Mouse (Mus musculus) forebrain, embryonic 14.5 days (tissue): Measurements from ENCODE around the gene Gm2042. TPM values are rescaled to one million over a fixed set of nuclear protein-coding genes. Genes with fewer than 3 reads are reported as not detected.
"Not testable (repeated sequence)": the region's sequence is repeated elsewhere in the genome, so short reads cannot be mapped to it uniquely, and the experiment has no call there.

Source experiments
- ATAC-seq: fragments of 200-750 bp; cut with Nextera tagmentation; 2 replicates; pipeline ENCODE4 v1.8.0; 2017; ENCODE audit warnings: mild to moderate bottlenecking, moderate library complexity
- DNase-seq: peaks from one replicate; pipeline ENCODE4 v3.0.0-alpha.2; 2015; ENCODE audit warnings: low spot score
- H3K27ac ChIP-seq: fragments of 300-500 bp; sonication (generic); 2 replicates; pipeline ENCODE4 v1.5.1; 2014; ENCODE audit warnings: low read depth, mild to moderate bottlenecking, control low read depth, low read length, moderate library complexity
- H3K27me3 ChIP-seq: fragments of 300-500 bp; sonication (generic); replicated peaks from 2 replicates; pipeline ENCODE4 v1.6.1; 2014; ENCODE audit warnings: low read length, control low read depth, mixed read lengths; ENCODE audit not compliant: control insufficient read depth, insufficient read depth
- H3K36me3 ChIP-seq: fragments of 300-500 bp; sonication (generic); 2 replicates; pipeline ENCODE4 v1.6.1; 2014; ENCODE audit warnings: low read length, control low read depth; ENCODE audit not compliant: control insufficient read depth, insufficient read depth
- H3K4me1 ChIP-seq: fragments of 300-500 bp; sonication (generic); 2 replicates; pipeline ENCODE4 v1.6.1; 2014; ENCODE audit warnings: antibody characterized with exemption, low read length, control low read depth; ENCODE audit not compliant: control insufficient read depth, insufficient read depth
- H3K4me2 ChIP-seq: fragments of 300-500 bp; sonication (generic); 2 replicates; pipeline ENCODE4 v1.6.1; 2014; ENCODE audit warnings: mild to moderate bottlenecking, control low read depth, low read length
- H3K4me3 ChIP-seq: fragments of 300-500 bp; sonication (generic); 2 replicates; pipeline ENCODE4 v1.5.1; 2014; ENCODE audit warnings: low read depth, low read length, control low read depth
- H3K9ac ChIP-seq: fragments of 300-500 bp; sonication (generic); 2 replicates; pipeline ENCODE4 v1.6.1; 2014; ENCODE audit warnings: mild to moderate bottlenecking, low read length, control low read depth, moderate library complexity
- H3K9me3 ChIP-seq: fragments of 300-500 bp; sonication (generic); replicated peaks from 2 replicates; pipeline ENCODE4 v1.6.1; 2016; ENCODE audit warnings: low read length, control low read depth, mixed read lengths; ENCODE audit not compliant: control insufficient read depth
- WGBS: fragments of 180-500 bp; shearing (Covaris S2); extraction: QIAGEN DNeasy Blood & Tissue Kit; methylation state at CpG from one replicate; pipeline ENCODE4 v1.1.7; 2014; 5-methylcytosine and 5-hydroxymethylcytosine counted together
- polyA plus RNA-seq: library from polyadenylated mRNA; unstranded; fragments of >200 nt; fragmentation: Nextera tagmentation; extraction: Ambion mirVana; gene quantifications from 2 replicates; pipeline ENCODE4 v1.2.1, GENCODE M21; 2014

Gene Gm2042
- not detected in 2 replicates for polyA plus RNA-seq

DNA sequence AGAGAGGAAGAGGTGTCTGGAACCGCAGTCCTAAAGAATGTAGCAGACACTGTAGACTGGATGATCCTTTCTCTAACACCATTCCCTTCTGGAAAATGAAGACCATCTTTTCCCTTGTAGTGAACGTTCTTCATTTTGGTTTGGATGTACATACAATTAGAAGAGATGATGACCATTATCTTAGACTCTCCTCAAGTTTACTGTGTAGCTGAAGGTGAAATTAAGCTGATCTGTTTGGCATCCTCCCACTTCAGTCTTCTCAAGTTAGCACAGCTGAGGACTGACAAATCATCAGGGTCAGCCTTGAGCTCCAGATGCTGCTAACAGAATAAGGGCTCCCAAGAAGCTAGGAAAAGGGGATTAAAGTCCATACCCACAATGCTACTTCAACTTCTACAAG lies at the start of gene Gm2042:
Gene Gm2042, plus strand, starts transcription at position 301 of the 400 bp plus-strand sequence.
- not testable (repeated sequence) for DNase-seq, H3K4me2 ChIP-seq, H3K4me1 ChIP-seq, H3K27me3 ChIP-seq, H3K27ac ChIP-seq, H3K9ac ChIP-seq, H3K9me3 ChIP-seq, H3K4me3 ChIP-seq, ATAC-seq, H3K36me3 ChIP-seq
- 77% methylated on average over 2 of the region's 2 CpGs for WGBS

DNA sequence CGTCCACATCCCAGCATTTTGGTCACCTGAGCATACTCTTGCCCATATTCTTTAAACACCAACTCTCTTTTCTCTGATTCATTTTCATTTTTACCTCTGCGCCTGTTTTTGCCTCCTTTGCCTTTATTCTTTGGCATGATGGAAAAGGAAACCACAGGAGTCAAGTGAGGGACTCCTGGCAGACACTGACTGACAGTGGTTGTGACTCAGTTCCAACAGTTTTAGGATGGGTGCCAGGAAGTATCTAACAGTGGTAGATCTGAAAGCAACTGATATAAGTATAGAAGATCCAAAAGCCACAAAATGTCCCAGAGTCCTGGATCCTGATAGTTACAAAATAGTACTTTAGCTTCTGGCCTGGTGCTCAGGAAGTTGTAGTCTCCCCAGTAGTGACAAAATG lies 34.2 kb upstream of the Gm2042 start, which contains the start of gene Gm2035:
Gene Gm2035, minus strand, starts transcription at position 137 of the 400 bp plus-strand sequence.
- WGBS = 88% methylated on average over 2 of the region's 2 CpGs
- DNase-seq, H3K4me2 ChIP-seq, H3K36me3 ChIP-seq, ATAC-seq, H3K4me3 ChIP-seq, H3K4me1 ChIP-seq, H3K27ac ChIP-seq, H3K9me3 ChIP-seq, H3K9ac ChIP-seq, H3K27me3 ChIP-seq: not testable (repeated sequence)

DNA sequence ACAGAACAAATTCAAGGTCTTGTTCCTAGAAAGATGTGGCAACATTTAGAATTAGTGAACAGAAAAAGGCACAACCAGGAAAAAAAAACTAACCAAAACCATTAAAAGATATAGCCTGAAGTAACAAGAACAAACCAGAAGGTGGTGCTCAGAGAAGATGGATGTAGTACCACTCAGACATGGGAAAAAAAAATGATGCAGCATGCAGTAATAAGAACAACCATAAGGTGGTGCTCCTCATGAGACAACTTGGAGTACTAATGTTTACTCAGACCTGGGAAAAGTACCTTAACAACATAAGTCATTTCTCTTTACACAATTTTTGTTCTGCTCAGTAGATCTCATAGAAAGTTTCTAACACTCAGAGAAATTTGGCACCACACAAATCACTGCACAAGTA lies 30.1 kb downstream of the Gm2042 start:
- not testable (repeated sequence) for H3K9me3 ChIP-seq, H3K9ac ChIP-seq, H3K27me3 ChIP-seq, H3K36me3 ChIP-seq, H3K4me1 ChIP-seq, H3K27ac ChIP-seq, ATAC-seq, H3K4me2 ChIP-seq, H3K4me3 ChIP-seq
- DNase-seq = peak; percentile 0

DNA sequence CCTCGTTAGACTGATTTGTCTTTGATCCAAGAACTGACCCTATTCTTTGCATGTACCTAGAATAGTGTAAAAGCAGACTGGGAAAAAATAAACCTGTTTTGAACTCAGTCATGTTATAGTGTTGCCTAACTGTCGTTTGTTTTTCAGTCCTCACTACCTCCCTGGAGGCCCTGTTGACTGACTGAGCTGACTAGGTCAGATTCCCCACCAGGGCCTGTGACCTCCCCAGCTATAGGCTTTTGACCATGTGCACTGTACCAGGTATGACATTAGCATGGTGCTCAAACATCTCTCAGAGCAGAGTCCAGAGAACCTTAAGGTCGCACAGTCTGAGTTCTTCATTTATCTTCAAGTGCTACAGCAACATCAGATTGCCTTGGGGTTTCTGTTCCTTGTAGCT lies 50.2 kb downstream of the Gm2042 start:
- not testable (repeated sequence) for H3K27ac ChIP-seq, H3K4me3 ChIP-seq, H3K9me3 ChIP-seq, H3K9ac ChIP-seq, H3K27me3 ChIP-seq, H3K4me2 ChIP-seq, H3K4me1 ChIP-seq, DNase-seq, ATAC-seq, H3K36me3 ChIP-seq
- 75% methylated on average over 3 of the region's 3 CpGs for WGBS

Other genes with a start within 250 kb of the Gm2042 start
- gene Gm21319, start 178.3 kb upstream of the Gm2042 start, polyA plus RNA-seq = not detected in 2 replicates
- not detected in 2 replicates for gene Gm21936, start 158.6 kb upstream of the Gm2042 start, polyA plus RNA-seq
- gene BB287469, start 137.5 kb upstream of the Gm2042 start, polyA plus RNA-seq = not detected in 2 replicates
- not detected in 2 replicates for gene Gm2001, start 111.7 kb upstream of the Gm2042 start, polyA plus RNA-seq
- not detected in 2 replicates for gene Gm2016, start 80.0 kb upstream of the Gm2042 start, polyA plus RNA-seq
- not detected in 2 replicates for gene Gm2022, start 58.7 kb upstream of the Gm2042 start, polyA plus RNA-seq
- gene Gm2035, start 34.2 kb upstream of the Gm2042 start, polyA plus RNA-seq = not detected in 2 replicates
- gene Gm2075, start 57.8 kb downstream of the Gm2042 start, polyA plus RNA-seq = not detected in 2 replicates
- not detected in 2 replicates for gene Gm6803, start 64.7 kb downstream of the Gm2042 start, polyA plus RNA-seq
- gene Gm2056, start 72.9 kb downstream of the Gm2042 start, polyA plus RNA-seq = not detected in 2 replicates
- not detected in 2 replicates for gene Gm16368, start 129.6 kb downstream of the Gm2042 start, polyA plus RNA-seq
- gene Gm10436, start 228.0 kb downstream of the Gm2042 start, polyA plus RNA-seq = not detected in 2 replicates